Mouse (Mus musculus): ENCODE measurements around the gene Tatdn3. TPM values are rescaled to one million over a fixed set of nuclear protein-coding genes. Genes with fewer than 3 reads are reported as not detected.

The Tatdn3 gene
- polyA plus RNA-seq, 1 experiment: 19.1 TPM

GRCm38 (mm10) chr1:191083230-191083629 lies 20.5 kb upstream of the Tatdn3 start:
- Histone ChIP-seq H3K27ac (ENCODE audit: insufficient read depth, low read depth, low read length) (no peak overlapping the region), H3K4me1 (ENCODE audit: control insufficient read depth, insufficient read depth, low read length) (peaks cover 27% of the 10 kb centered on the region), H3K4me3 (ENCODE audit: insufficient read depth, low read length) (no peak overlapping the region)
- TF ChIP-seq POLR2A (IDR thresholded peaks at IDR 0.05; ENCODE audit: borderline replicate concordance, low read depth, low read length): no peak
- no peak for TF ChIP-seq CTCF (IDR thresholded peaks at IDR 0.05; ENCODE audit: low read depth, low read length)

GRCm38 (mm10) chr1:191075199-191075883 lies 12.6 kb upstream of the Tatdn3 start:
- Histone ChIP-seq H3K4me3 (ENCODE audit: insufficient read depth, low read length) (no peak overlapping the region), H3K4me1 (ENCODE audit: control insufficient read depth, insufficient read depth, low read length) (peaks cover 48% of the 10 kb centered on the region), H3K27ac (ENCODE audit: insufficient read depth, low read depth, low read length) (peak overlapping the region; percentile 47)
- peak; percentile 73 for TF ChIP-seq CTCF (IDR thresholded peaks at IDR 0.05; ENCODE audit: low read depth, low read length)
- TF ChIP-seq POLR2A (IDR thresholded peaks at IDR 0.05; ENCODE audit: borderline replicate concordance, low read depth, low read length): no peak

DNA sequence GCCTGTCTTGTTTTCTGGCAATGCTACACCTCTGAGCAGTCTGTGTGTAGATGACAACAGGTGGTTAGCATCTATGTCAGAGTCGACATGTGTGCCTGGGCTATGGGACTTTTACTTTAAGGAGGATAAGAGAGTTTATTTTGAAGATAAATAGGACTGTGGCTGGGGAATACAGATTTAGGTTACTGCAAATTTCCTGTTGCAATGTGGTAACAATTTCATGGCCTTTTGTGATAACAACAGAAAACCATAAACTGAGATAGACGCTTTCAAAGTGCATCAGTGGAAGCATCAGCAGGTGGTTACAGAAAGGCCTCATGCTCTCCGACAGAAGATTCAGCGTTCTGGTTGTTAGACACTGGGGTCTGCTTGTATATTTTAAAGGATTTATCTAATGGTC lies 10.8 kb upstream of the Tatdn3 start:
- H3K4me3 ChIP-seq (ENCODE audit: insufficient read depth, low read length): no peak overlapping the region
- peak overlapping the region; percentile 59 for H3K27ac ChIP-seq (ENCODE audit: insufficient read depth, low read depth, low read length)
- TF ChIP-seq CTCF (IDR thresholded peaks at IDR 0.05; ENCODE audit: low read depth, low read length) (no peak), POLR2A (IDR thresholded peaks at IDR 0.05; ENCODE audit: borderline replicate concordance, low read depth, low read length) (no peak)
- peaks cover 51% of the 10 kb centered on the region for H3K4me1 ChIP-seq (ENCODE audit: control insufficient read depth, insufficient read depth, low read length)

DNA sequence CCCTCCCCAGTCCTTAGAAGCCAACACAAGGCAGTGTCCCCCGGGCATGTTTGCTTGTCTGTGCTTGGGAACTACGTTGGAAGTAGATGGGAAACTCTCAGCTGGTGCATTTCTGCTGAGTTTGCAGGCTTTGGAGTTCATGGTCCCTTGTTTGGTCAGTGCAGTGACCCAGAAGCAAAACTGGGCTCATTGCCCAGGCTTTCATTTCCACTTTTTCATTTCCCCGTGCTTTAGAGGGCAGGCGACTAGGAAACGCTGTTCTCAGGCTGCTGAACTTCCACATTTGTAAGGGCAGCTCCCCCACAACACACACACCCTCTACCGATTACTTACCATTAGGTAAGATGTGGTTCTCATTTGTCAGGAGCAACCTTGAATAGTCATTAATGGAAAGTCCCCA lies 10.3 kb upstream of the Tatdn3 start:
- Histone ChIP-seq H3K4me1 (ENCODE audit: control insufficient read depth, insufficient read depth, low read length) (peaks cover 51% of the 10 kb centered on the region), H3K27ac (ENCODE audit: insufficient read depth, low read depth, low read length) (peak overlapping the region; percentile 90), H3K4me3 (ENCODE audit: insufficient read depth, low read length) (peak overlapping the region; percentile 14; the same call in 1 of the 2 replicates)
- TF ChIP-seq POLR2A (IDR thresholded peaks at IDR 0.05; ENCODE audit: borderline replicate concordance, low read depth, low read length) (no peak), CTCF (IDR thresholded peaks at IDR 0.05; ENCODE audit: low read depth, low read length) (no peak)

GRCm38 (mm10) chr1:191072329-191072913 lies 9.7 kb upstream of the Tatdn3 start:
- peak overlapping the region; percentile 90 for H3K27ac ChIP-seq (ENCODE audit: insufficient read depth, low read depth, low read length)
- TF ChIP-seq POLR2A (IDR thresholded peaks at IDR 0.05; ENCODE audit: borderline replicate concordance, low read depth, low read length) (no peak), CTCF (IDR thresholded peaks at IDR 0.05; ENCODE audit: low read depth, low read length) (no peak)
- peak overlapping the region; percentile 14; the same call in 1 of the 2 replicates for H3K4me3 ChIP-seq (ENCODE audit: insufficient read depth, low read length)
- peaks cover 51% of the 10 kb centered on the region for H3K4me1 ChIP-seq (ENCODE audit: control insufficient read depth, insufficient read depth, low read length)

- peak overlapping the region; percentile 48 for H3K27ac ChIP-seq (ENCODE audit: insufficient read depth, low read depth, low read length)
- peaks cover 51% of the 10 kb centered on the region for H3K4me1 ChIP-seq (ENCODE audit: control insufficient read depth, insufficient read depth, low read length)
- no peak for TF ChIP-seq POLR2A (IDR thresholded peaks at IDR 0.05; ENCODE audit: borderline replicate concordance, low read depth, low read length)
- no peak for TF ChIP-seq CTCF (IDR thresholded peaks at IDR 0.05; ENCODE audit: low read depth, low read length)
These were observed 8.9 kb upstream of the Tatdn3 start for GRCm38 (mm10) chr1:191071613-191072012.

DNA sequence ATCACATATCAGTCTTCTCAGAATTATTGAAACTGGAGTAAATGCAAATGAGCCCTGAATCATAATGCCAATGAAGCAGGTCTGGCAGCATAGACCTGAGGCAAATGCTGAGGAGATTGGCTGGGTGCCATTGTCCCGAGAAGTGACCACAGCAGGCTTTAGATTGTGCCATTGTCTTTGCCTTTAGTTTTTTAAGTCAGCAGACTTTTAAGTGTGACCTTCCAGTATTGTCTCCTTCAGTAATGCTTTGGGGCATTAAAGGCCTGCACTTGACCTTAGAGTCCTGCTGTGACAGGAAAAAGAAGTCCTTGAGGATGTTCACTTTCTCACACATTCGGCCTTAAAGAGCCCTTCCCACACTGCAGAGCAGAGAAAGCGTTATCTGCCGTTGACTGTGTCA lies 7.5 kb upstream of the Tatdn3 start:
- no peak for TF ChIP-seq CTCF (IDR thresholded peaks at IDR 0.05; ENCODE audit: low read depth, low read length)
- TF ChIP-seq POLR2A (IDR thresholded peaks at IDR 0.05; ENCODE audit: borderline replicate concordance, low read depth, low read length): no peak
- Histone ChIP-seq H3K27ac (ENCODE audit: insufficient read depth, low read depth, low read length) (no peak overlapping the region), H3K4me3 (ENCODE audit: insufficient read depth, low read length) (no peak overlapping the region), H3K4me1 (ENCODE audit: control insufficient read depth, insufficient read depth, low read length) (peaks cover 47% of the 10 kb centered on the region)

More at GRCm38 (mm10) chr1:191071613-191072012, 8.9 kb upstream of the Tatdn3 start:
- no peak overlapping the region for H3K4me3 ChIP-seq (ENCODE audit: insufficient read depth, low read length)

GRCm38 (mm10) chr1:191068377-191068776 lies 5.6 kb upstream of the Tatdn3 start:
- Histone ChIP-seq H3K4me1 (ENCODE audit: control insufficient read depth, insufficient read depth, low read length) (peaks cover 36% of the 10 kb centered on the region), H3K27ac (ENCODE audit: insufficient read depth, low read depth, low read length) (no peak overlapping the region), H3K4me3 (ENCODE audit: insufficient read depth, low read length) (no peak overlapping the region)
- no peak for TF ChIP-seq POLR2A (IDR thresholded peaks at IDR 0.05; ENCODE audit: borderline replicate concordance, low read depth, low read length)
- TF ChIP-seq CTCF (IDR thresholded peaks at IDR 0.05; ENCODE audit: low read depth, low read length): 0 out of 2 replicates have a peak, but pooled peaks have one; percentile 25

DNA sequence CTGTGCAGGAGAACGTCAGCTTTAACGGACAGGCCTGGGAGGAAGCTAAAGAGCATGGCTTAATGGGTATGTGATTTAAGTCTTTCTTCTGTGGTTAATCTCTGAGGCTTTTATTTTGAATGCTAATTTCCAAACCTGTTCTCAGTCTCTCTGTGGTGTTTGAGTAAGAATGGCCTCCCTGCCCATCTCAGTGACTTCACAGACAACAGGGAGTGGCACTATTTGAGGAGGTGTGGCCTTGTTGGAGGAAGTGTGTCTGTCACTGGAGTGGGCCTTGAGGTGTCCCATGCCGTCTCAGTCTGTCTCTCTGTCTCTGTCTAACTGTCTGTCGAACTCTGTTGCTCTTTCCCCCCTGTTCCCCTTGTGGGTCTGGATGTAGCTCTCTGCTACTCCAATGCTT lies 2.5 kb upstream of the Tatdn3 start:
- no peak overlapping the region for H3K4me3 ChIP-seq (ENCODE audit: insufficient read depth, low read length)
- no peak for TF ChIP-seq CTCF (IDR thresholded peaks at IDR 0.05; ENCODE audit: low read depth, low read length)
- TF ChIP-seq POLR2A (IDR thresholded peaks at IDR 0.05; ENCODE audit: borderline replicate concordance, low read depth, low read length): no peak
- peaks cover 13% of the 10 kb centered on the region for H3K4me1 ChIP-seq (ENCODE audit: control insufficient read depth, insufficient read depth, low read length)
- H3K27ac ChIP-seq (ENCODE audit: insufficient read depth, low read depth, low read length): no peak overlapping the region

DNA sequence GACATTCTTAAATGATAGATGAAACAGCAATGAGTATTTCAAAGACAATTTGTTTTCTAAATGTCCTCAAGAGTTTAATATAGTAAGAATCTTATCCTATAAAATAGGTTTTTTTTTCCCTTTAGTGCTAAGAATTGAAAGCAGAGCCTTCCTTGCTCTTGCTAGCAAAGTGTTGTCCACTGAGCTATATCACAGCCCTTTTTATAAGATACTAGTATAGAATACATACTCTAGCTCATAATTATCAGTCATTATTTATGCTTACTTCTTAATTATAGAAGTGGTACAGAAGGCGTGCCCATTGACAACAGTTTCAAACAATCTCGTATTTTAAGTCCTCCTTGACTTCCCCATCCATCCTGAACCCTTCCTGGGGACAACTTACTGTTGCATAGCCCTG lies 1.8 kb upstream of the Tatdn3 start:
- no peak overlapping the region for H3K4me3 ChIP-seq (ENCODE audit: insufficient read depth, low read length)

More for the DNA sequence above, 1.8 kb upstream of the Tatdn3 start:
- Histone ChIP-seq H3K4me1 (ENCODE audit: control insufficient read depth, insufficient read depth, low read length) (peaks cover 13% of the 10 kb centered on the region), H3K27ac (ENCODE audit: insufficient read depth, low read depth, low read length) (no peak overlapping the region)
- TF ChIP-seq POLR2A (IDR thresholded peaks at IDR 0.05; ENCODE audit: borderline replicate concordance, low read depth, low read length) (no peak), CTCF (IDR thresholded peaks at IDR 0.05; ENCODE audit: low read depth, low read length) (no peak)

Data from bone marrow macrophage, adult 2 months (primary cell).